Mouse (Mus musculus) MEL (cell line): Measurements from ENCODE around the gene Zbtb7b. TPM values are rescaled to one million over a fixed set of nuclear protein-coding genes. Genes with fewer than 3 reads are reported as not detected.
A peak's percentile ranks its signal among the peaks of the same experiment; 100 is the strongest.

Source experiments
- DNase-seq: peaks from one replicate; pipeline ENCODE4 v3.0.0; 2011; ENCODE audit warnings: low read depth, low spot score
- H3K27ac ChIP-seq: 2 replicates; pipeline ENCODE4 v1.5.1; 2012; ENCODE audit warnings: low read depth, mild to moderate bottlenecking, control low read depth, low read length, moderate library complexity; ENCODE audit not compliant: control insufficient read depth
- H3K27me3 ChIP-seq, 2 experiments: fragments of 150-350 bp in 1 of 2; sonication (generic) in 1 of 2; 2 replicates each; pipeline ENCODE4 v1.6.1; 2012; ENCODE audit warnings: low read length in 2 of 2, mild to moderate bottlenecking in 2 of 2, improper control_type of control experiment in 1 of 2, moderate library complexity in 1 of 2; ENCODE audit not compliant: insufficient read depth in 2 of 2, control insufficient read depth in 1 of 2
- H3K36me3 ChIP-seq, 2 experiments: 2 replicates each; pipeline ENCODE4 v1.6.1; 2012 to 2014; ENCODE audit warnings: low read length in 2 of 2, improper control_type of control experiment in 1 of 2, inconsistent platforms in 1 of 2, mild to moderate bottlenecking in 1 of 2; ENCODE audit not compliant: insufficient read depth in 2 of 2, control insufficient read depth in 1 of 2
- H3K4me1 ChIP-seq, 2 experiments: fragments of 150-350 bp in 1 of 2; sonication (generic) in 1 of 2; 2 replicates each; pipeline ENCODE4 v1.6.1; 2012; ENCODE audit warnings: low read length in 2 of 2, improper control_type of control experiment in 1 of 2, mild to moderate bottlenecking in 1 of 2; ENCODE audit not compliant: insufficient read depth in 2 of 2, control insufficient read depth in 1 of 2
- H3K4me3 ChIP-seq, 2 experiments: fragments of 150-350 bp in 1 of 2; sonication (generic) in 1 of 2; 2 replicates each; pipeline ENCODE4 v1.5.1; 2012; ENCODE audit warnings: low read depth in 2 of 2, low read length in 2 of 2, mild to moderate bottlenecking in 2 of 2, moderate library complexity in 2 of 2, control low read depth in 1 of 2, improper control_type of control experiment in 1 of 2; ENCODE audit not compliant: control insufficient read depth in 1 of 2, insufficient read depth in 1 of 2
- H3K79me2 ChIP-seq: 2 replicates; pipeline ENCODE4 v1.6.1; 2012; ENCODE audit warnings: mild to moderate bottlenecking, low read length, moderate library complexity; ENCODE audit not compliant: control insufficient read depth, poor library complexity, insufficient read depth
- H3K9ac ChIP-seq: 2 replicates; pipeline ENCODE4 v1.6.1; 2012; ENCODE audit warnings: low read depth, mild to moderate bottlenecking, control low read depth, low read length, moderate library complexity; ENCODE audit not compliant: control insufficient read depth, poor library complexity, severe bottlenecking
- H3K9me3 ChIP-seq: fragments of 150-350 bp; sonication (generic); replicated peaks from 2 replicates; pipeline ENCODE4 v1.6.1; 2012; ENCODE audit warnings: mild to moderate bottlenecking, low read length, improper control_type of control experiment, moderate library complexity; ENCODE audit not compliant: insufficient read depth
- CHD1 ChIP-seq: IDR thresholded peaks from 2 replicates; pipeline ENCODE4 v1.6.1; 2012; ENCODE audit warnings: low read depth, mild to moderate bottlenecking, inconsistent platforms, low read length, improper control_type of control experiment
- ELF1 ChIP-seq: IDR thresholded peaks from 2 replicates; pipeline ENCODE4 v1.6.1; 2014; ENCODE audit warnings: low read depth, mild to moderate bottlenecking, inconsistent platforms, low read length, improper control_type of control experiment, moderate library complexity
- EP300 ChIP-seq, 2 experiments: IDR thresholded peaks; 2 replicates each; pipeline ENCODE4 v1.6.1; 2011; ENCODE audit warnings: improper control_type of control experiment in 2 of 2, low read length in 2 of 2, low read depth in 1 of 2, mild to moderate bottlenecking in 1 of 2
- GABPA ChIP-seq: IDR thresholded peaks from 2 replicates; pipeline ENCODE4 v1.6.1; 2012; ENCODE audit warnings: low read depth, mild to moderate bottlenecking, inconsistent platforms, low read length, improper control_type of control experiment, moderate library complexity
- GATA1 ChIP-seq: IDR thresholded peaks from 2 replicates; pipeline ENCODE4 v1.6.1; 2011; ENCODE audit warnings: low read depth, low read length, improper control_type of control experiment
- JUND ChIP-seq: IDR thresholded peaks from 2 replicates; pipeline ENCODE4 v1.6.1; 2011; ENCODE audit warnings: low read depth, mild to moderate bottlenecking, improper control_type of control experiment, low read length
- MAFK ChIP-seq: IDR thresholded peaks from 2 replicates; pipeline ENCODE4 v1.6.1; 2011; ENCODE audit warnings: low read depth, mild to moderate bottlenecking, low read length, improper control_type of control experiment, borderline replicate concordance
- MAZ ChIP-seq: IDR thresholded peaks from 2 replicates; pipeline ENCODE4 v1.6.1; 2012; ENCODE audit warnings: low read depth, mild to moderate bottlenecking, inconsistent platforms, low read length, improper control_type of control experiment
- MYC ChIP-seq: IDR thresholded peaks from 2 replicates; pipeline ENCODE4 v1.6.1; 2011; ENCODE audit warnings: low read depth, mild to moderate bottlenecking, low read length, improper control_type of control experiment, moderate library complexity
- POLR2AphosphoS2 ChIP-seq: IDR thresholded peaks from 2 replicates; pipeline ENCODE4 v1.6.1; 2011; ENCODE audit warnings: low read length, improper control_type of control experiment
- RAD21 ChIP-seq: IDR thresholded peaks from 2 replicates; pipeline ENCODE4 v1.6.1; 2011; ENCODE audit warnings: mild to moderate bottlenecking, low read depth, low read length, improper control_type of control experiment
- SMC3 ChIP-seq: IDR thresholded peaks from 2 replicates; pipeline ENCODE4 v1.6.1; 2011; ENCODE audit warnings: low read depth, low read length, improper control_type of control experiment
- TCF12 ChIP-seq: IDR thresholded peaks from 2 replicates; pipeline ENCODE4 v1.6.1; 2014; ENCODE audit warnings: low read depth, mild to moderate bottlenecking, inconsistent platforms, low read length, improper control_type of control experiment, moderate library complexity
- UBTF ChIP-seq: IDR thresholded peaks from 2 replicates; pipeline ENCODE4 v1.6.1; 2012; ENCODE audit warnings: low read depth, mild to moderate bottlenecking, inconsistent platforms, low read length, improper control_type of control experiment, moderate library complexity, borderline replicate concordance; ENCODE audit not compliant: insufficient read depth
- USF1 ChIP-seq: IDR thresholded peaks from 2 replicates; pipeline ENCODE4 v1.6.1; 2014; ENCODE audit warnings: low read depth, mild to moderate bottlenecking, inconsistent platforms, low read length, improper control_type of control experiment, moderate library complexity
- polyA plus RNA-seq, 2 experiments: library from polyadenylated mRNA; stranded (reverse) in 1 of 2; unstranded in 1 of 2; fragments of >175 nt in 1 of 2; fragments of >200 nt in 1 of 2; gene quantifications; 2 replicates each; pipeline versions ENCODE4 v1.2.1 to v1.2.4; 2012; ENCODE audit warnings: low replicate concordance in 2 of 2, low read depth in 1 of 2; ENCODE audit not compliant: insufficient read length in 2 of 2, insufficient read depth in 1 of 2, missing spikeins in 1 of 2
- total RNA-seq: library from RNA; depleted of rRNA; stranded (reverse); fragments of 300-350 nt; gene quantifications from 2 replicates; pipeline ENCODE4 v1.2.3, GENCODE M21; 2012

The Zbtb7b gene
- total and polyA plus RNA-seq, 3 experiments, result 8.5 to 20.1 TPM; not detected in 1

DNA sequence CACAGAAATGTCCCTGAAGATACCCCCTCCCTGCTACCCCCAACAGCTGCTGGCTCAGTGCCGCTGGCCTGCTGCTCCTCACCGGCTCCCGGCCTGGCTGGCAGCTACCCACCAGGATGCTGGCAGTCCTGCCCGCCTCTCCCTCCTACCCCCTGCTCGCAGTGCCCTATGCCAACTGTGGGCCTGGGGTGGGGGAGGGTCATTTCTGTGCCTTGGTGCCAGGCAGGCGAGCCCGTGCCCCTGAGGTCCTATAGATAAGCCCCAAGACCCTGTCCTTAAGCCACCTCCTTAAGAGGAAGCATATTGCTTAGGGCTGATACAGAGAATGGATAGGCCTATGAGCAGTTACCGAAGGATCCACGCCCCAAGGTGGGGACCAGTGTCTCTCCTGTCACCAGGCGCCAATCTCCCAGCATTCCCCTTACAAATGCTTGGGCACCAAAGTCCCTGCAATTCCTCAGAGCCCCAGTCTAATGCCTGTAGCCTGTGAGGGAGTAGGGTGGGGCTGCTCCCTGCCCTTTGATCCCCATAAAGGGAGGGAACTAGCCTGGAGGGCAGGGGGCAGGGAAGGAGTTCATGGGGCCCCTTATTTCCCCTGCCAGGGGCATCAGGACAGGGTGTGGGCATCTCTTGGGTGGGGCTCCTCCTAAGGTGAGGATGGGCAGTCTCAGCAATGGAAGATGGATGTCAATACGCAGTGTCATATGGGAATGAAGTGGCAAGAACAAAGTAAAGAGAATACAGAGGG is 6.3 kb downstream of the Zbtb7b start (continued):
- TF ChIP-seq MAZ (0 out of 2 replicates have a peak, but pooled peaks have one; percentile 25), JUND (no peak), UBTF (no peak)

DNA sequence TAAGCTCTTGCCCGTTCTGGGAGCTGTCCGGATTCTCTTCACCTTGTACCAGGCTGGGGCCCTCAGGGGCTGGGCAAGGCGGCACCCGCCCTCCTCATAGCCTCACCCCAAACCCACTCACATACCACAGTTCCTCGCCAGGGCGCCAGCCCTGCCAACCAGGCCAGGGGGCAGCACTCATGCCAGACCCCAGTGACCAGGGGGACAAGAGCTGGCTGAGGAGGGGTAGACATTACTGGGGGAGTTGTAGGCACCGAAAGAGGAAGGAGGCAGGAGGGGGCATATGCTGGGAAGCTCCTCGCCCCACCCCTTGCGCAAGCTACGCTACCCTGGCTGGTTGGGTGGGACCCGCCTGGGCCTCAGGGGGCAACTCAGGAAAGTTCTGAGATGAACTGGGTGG is 6.9 kb downstream of the Zbtb7b start:
- Histone ChIP-seq H3K4me3 (no peak overlapping the region), H3K79me2 (peaks cover 12% of the 10 kb centered on the region), H3K9me3 (no peaks in the 10 kb centered on the region), H3K9ac (no peak overlapping the region), H3K27me3 (no peaks in the 10 kb centered on the region), H3K4me1 (peaks cover 11 to 36% of the 10 kb centered on the region in 2 experiments), H3K27ac (no peak overlapping the region), H3K36me3 (peaks cover 0 to 30% of the 10 kb centered on the region in 2 experiments; a peak in 2 of 4 replicates)
- DNase-seq, result no peak
- TF ChIP-seq MAFK (no peak), ELF1 (no peak), MYC (no peak), USF1 (no peak), GABPA (no peak), SMC3 (no peak), TCF12 (no peak), RAD21 (no peak), MAZ (no peak)

DNA sequence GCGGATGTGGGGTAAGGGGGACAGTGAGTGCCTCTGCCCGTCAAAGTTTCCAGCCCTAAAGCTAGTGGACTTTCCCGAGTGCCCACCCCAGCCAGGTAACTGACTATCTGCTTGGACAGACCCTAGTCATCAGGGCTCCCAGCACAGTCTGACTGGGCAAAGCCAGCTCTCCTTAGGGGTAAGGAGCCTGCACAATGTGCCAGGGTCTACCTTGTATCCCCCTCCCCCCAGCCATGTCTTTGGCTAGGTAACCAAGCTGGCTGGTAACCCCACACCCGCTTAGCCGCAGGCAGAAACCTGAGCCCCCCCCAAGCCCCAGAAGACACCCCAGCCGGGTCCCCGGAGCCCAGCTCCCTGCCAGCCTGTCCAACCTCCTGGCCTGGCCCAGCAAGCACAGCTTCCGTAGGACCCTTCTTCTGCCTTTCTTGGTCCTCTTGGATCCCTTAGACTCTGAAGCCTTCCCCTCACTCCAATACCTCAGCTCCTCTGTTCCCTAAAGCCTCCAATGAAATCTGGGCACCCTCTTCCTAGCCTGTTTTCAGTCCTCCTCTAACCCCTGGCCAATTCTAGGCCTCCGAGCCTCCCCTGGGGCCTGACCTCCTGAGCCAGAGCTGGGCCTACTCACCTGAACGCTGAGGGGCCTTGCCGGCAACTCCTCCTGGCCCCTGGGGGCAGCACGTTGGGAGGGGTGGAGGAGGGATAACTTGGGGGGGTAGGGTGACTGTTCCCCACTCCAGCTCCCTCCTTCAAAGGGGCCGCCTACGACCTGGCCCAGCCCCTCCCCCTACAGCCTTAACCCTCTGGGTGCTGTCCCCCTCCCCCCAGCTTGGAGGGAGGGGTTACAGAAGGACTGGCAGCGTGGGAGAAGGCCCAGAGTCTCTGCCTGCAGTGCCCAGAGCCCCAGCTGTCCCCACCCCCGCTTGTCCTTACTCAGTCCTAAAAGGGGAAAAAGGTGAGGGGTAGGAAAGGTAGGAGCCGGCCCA is 7.8 kb downstream of the Zbtb7b start:
- TF ChIP-seq EP300 (IDR thresholded peaks at IDR 0.05; ENCODE audit: low read depth in 1 of 2, low read length in 2 of 2) (no peak), POLR2AphosphoS2 (no peak), GATA1 (no peak), TCF12 (no peak), CHD1 (no peak)
- Histone ChIP-seq H3K27ac (no peak overlapping the region), H3K4me1 (peaks cover 11 to 36% of the 10 kb centered on the region in 2 experiments), H3K9me3 (no peaks in the 10 kb centered on the region), H3K27me3 (no peaks in the 10 kb centered on the region), H3K79me2 (peaks cover 5% of the 10 kb centered on the region; the same call in 1 of the 2 replicates), H3K4me3 (no peak overlapping the region), H3K36me3 (peaks cover 0 to 30% of the 10 kb centered on the region in 2 experiments; a peak in 2 of 4 replicates), H3K9ac (no peak overlapping the region)
- DNase-seq, result no peak
